Mouse (Mus musculus): ENCODE data around the gene Abca7. TPM values are rescaled to one million over a fixed set of nuclear protein-coding genes. Genes with fewer than 3 reads are reported as not detected.

Abca7 gene
- polyA plus RNA-seq, 1 experiment from 2014 or later: 5.4 TPM

GRCm38 (mm10) chr10:79987771-79988505, 8.4 kb upstream of the Abca7 start:
- Histone ChIP-seq H3K27me3 (peaks cover 39% of the 10 kb centered on the region), H3K27ac (replicated peaks) (no peak overlapping the region), H3K9ac (peak overlapping the region; percentile 47), H3K4me2 (peak overlapping the region; percentile 75), H3K4me1 (replicated peaks) (peaks cover 36% of the 10 kb centered on the region), H3K36me3 (no peaks in the 10 kb centered on the region), H3K4me3 (peak overlapping the region; percentile 47), H3K9me3 (no peaks in the 10 kb centered on the region)
- 10% methylated on average over 27 of the region's 27 CpGs for WGBS
- ATAC-seq (ENCODE audit: low FRiP score, low read depth): no peak

GRCm38 (mm10) chr10:79988506-79989271, 7.6 kb upstream of the Abca7 start, which contains the start of gene Cnn2:
Gene Cnn2 (plus strand): TSS chr10:79988584.
- Histone ChIP-seq H3K4me1 (replicated peaks) (peaks cover 30% of the 10 kb centered on the region), H3K9ac (peak within 1 kb of the TSS; percentile 47), H3K4me3 (peak within 1 kb of the TSS; percentile 47), H3K4me2 (peak within 1 kb of the TSS; percentile 75), H3K36me3 (no peaks in the 10 kb centered on the region), H3K9me3 (no peaks in the 10 kb centered on the region), H3K27ac (replicated peaks) (no peak within 1 kb of the TSS), H3K27me3 (peaks cover 39% of the 10 kb centered on the region)
- ATAC-seq (ENCODE audit: low FRiP score, low read depth): no peak
- WGBS: under 1% methylated on average over 51 of the region's 59 CpGs

DNA sequence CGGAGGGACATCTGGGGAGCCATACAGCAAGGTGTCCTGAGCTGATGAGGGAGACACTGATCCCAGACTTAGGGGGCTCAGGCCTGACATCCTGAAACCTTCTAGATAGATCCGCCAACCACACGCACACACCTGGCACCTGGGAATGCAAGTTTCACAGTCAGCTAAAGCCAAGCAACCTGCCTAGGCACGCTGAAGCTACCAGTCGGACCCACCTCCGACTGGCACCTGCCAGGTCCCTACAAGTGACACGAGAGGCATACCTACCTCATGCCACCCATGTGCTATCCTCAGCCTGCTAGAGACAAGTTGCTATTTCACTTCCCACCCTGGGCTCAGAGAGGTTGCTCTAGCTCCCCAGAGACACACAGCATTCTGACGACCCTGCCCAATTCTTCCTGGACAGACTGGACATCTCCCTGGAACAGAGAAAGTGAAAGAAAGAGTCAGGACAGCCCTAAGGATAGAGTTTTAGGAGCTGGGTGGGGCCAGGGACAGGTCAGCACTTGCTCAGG, 7.0 kb upstream of the Abca7 start:
- H3K27me3 ChIP-seq: peaks cover 39% of the 10 kb centered on the region
- 33% methylated on average over 8 of the region's 8 CpGs for WGBS
- no peak for ATAC-seq (ENCODE audit: low FRiP score, low read depth)

GRCm38 (mm10) chr10:79989870-79990269, 6.4 kb upstream of the Abca7 start:
- H3K4me3 ChIP-seq: no peak overlapping the region
- 11% methylated on average over 15 of the region's 15 CpGs for WGBS
- peaks cover 39% of the 10 kb centered on the region for H3K27me3 ChIP-seq
- H3K36me3 ChIP-seq: no peaks in the 10 kb centered on the region
- H3K4me1 ChIP-seq (replicated peaks): peaks cover 30% of the 10 kb centered on the region
- no peak overlapping the region for H3K27ac ChIP-seq (replicated peaks)
- H3K9ac ChIP-seq: no peak overlapping the region
- H3K9me3 ChIP-seq: no peaks in the 10 kb centered on the region
- H3K4me2 ChIP-seq: peak overlapping the region; percentile 75
- ATAC-seq (ENCODE audit: low FRiP score, low read depth): no peak

More for the DNA sequence above, 7.0 kb upstream of the Abca7 start:
- H3K9me3 ChIP-seq: no peaks in the 10 kb centered on the region
- peaks cover 30% of the 10 kb centered on the region for H3K4me1 ChIP-seq (replicated peaks)
- no peaks in the 10 kb centered on the region for H3K36me3 ChIP-seq
- peak overlapping the region; percentile 47 for H3K4me3 ChIP-seq
- 0 out of 2 replicates have a peak overlapping the region, but pooled peaks have one; percentile 47 for H3K9ac ChIP-seq
- peak overlapping the region; percentile 75 for H3K4me2 ChIP-seq
- H3K27ac ChIP-seq (replicated peaks): no peak overlapping the region

DNA sequence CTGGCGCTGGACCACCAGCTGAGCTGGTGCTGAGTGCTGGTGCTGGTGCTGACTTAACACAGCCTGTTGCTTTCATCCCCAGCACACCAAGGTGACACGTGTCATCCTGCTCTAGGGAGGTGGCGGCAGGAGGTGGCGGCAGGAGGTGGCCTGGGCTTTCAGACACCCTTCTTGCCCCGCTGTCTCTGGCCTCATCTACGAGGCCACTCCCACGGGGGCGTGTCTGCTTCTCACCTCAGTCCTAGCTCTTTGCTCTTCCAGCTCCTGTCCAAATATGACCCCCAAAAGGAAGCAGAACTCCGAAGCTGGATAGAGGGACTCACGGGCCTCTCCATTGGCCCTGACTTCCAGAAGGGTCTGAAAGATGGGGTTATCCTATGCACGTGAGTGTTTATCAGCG, 5.2 kb upstream of the Abca7 start:
- H3K27ac ChIP-seq (replicated peaks): no peak overlapping the region
- no peaks in the 10 kb centered on the region for H3K9me3 ChIP-seq
- H3K4me2 ChIP-seq: no peak overlapping the region
- no peak overlapping the region for H3K4me3 ChIP-seq
- H3K36me3 ChIP-seq: no peaks in the 10 kb centered on the region
- 58% methylated on average over 12 of the region's 12 CpGs for WGBS
- no peak for ATAC-seq (ENCODE audit: low FRiP score, low read depth)
- H3K4me1 ChIP-seq (replicated peaks): peaks cover 31% of the 10 kb centered on the region
- H3K9ac ChIP-seq: no peak overlapping the region
- peaks cover 39% of the 10 kb centered on the region for H3K27me3 ChIP-seq

DNA sequence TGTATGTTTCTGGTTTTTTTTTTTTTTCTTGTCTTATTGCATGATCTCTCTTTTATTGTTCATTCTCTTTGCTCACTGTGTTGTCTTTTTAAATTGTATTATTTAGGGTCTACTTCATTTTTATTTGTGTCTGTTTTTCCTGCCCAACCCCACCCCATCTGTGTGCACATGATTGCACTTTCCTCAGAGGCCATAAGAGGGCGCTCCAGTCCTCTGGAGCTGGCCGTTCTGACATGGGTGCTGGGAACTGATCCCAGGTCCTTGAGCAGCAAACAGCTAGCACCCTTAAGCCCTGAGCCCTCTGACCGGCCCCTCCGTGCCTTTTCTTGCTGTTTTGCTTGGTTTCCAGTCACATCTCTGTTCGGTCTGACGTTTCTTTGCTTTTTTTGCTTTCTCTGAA, 4.7 kb upstream of the Abca7 start:
- Histone ChIP-seq H3K27ac (replicated peaks) (no peak overlapping the region), H3K36me3 (no peaks in the 10 kb centered on the region), H3K4me2 (no peak overlapping the region), H3K9me3 (no peaks in the 10 kb centered on the region), H3K27me3 (peaks cover 39% of the 10 kb centered on the region), H3K9ac (no peak overlapping the region), H3K4me1 (replicated peaks) (peaks cover 30% of the 10 kb centered on the region), H3K4me3 (no peak overlapping the region)
- 84% methylated on average over 6 of the region's 6 CpGs for whole genome bisulfite sequencing
- no peak for ATAC-seq (ENCODE audit: low FRiP score, low read depth)

GRCm38 (mm10) chr10:79994397-79995115, 1.7 kb upstream of the Abca7 start:
- no peak overlapping the region for H3K27ac ChIP-seq (replicated peaks)

DNA sequence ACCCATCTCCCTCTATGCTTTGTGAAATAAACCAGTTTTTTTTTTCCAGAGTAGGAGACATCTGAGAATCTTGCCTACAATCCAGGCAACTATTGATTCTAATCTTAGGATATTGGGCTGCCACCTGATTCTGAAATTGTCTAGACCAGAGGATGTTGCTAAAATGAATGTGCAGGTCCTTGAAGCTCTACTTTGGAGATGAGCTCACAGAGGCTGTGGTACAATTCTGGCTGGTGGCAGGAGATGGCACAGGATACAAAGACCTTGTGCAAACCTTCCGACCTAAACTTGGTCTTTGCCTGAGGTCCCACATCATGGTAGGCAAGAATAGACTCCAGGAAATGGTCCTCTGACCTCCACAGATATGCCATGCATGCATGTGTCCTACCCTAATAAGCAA, 658 bp upstream of the Abca7 start:
- 0 out of 2 replicates have a peak overlapping the region, but pooled peaks have one; percentile 30 for H3K27ac ChIP-seq (replicated peaks)
- H3K9me3 ChIP-seq: no peaks in the 10 kb centered on the region
- H3K36me3 ChIP-seq: no peaks in the 10 kb centered on the region
- H3K27me3 ChIP-seq: peaks cover 8% of the 10 kb centered on the region
- peaks cover 29% of the 10 kb centered on the region for H3K4me1 ChIP-seq (replicated peaks)
- H3K9ac ChIP-seq: no peak overlapping the region
- ATAC-seq (ENCODE audit: low FRiP score, low read depth): 0 out of 2 replicates have a peak, but pooled peaks have one; percentile 0
- H3K4me2 ChIP-seq: peak overlapping the region; percentile 81
- 81% methylated on average over 1 of the region's 1 CpGs for WGBS
- no peak overlapping the region for H3K4me3 ChIP-seq

More at GRCm38 (mm10) chr10:79994397-79995115, 1.7 kb upstream of the Abca7 start:
- no peaks in the 10 kb centered on the region for H3K9me3 ChIP-seq
- 77% methylated on average over 16 of the region's 16 CpGs for WGBS
- H3K27me3 ChIP-seq: peaks cover 15% of the 10 kb centered on the region
- no peak overlapping the region for H3K4me3 ChIP-seq
- no peak overlapping the region for H3K9ac ChIP-seq
- H3K36me3 ChIP-seq: no peaks in the 10 kb centered on the region
- no peak overlapping the region for H3K4me2 ChIP-seq
- no peak for ATAC-seq (ENCODE audit: low FRiP score, low read depth)
- H3K4me1 ChIP-seq (replicated peaks): peaks cover 29% of the 10 kb centered on the region

DNA sequence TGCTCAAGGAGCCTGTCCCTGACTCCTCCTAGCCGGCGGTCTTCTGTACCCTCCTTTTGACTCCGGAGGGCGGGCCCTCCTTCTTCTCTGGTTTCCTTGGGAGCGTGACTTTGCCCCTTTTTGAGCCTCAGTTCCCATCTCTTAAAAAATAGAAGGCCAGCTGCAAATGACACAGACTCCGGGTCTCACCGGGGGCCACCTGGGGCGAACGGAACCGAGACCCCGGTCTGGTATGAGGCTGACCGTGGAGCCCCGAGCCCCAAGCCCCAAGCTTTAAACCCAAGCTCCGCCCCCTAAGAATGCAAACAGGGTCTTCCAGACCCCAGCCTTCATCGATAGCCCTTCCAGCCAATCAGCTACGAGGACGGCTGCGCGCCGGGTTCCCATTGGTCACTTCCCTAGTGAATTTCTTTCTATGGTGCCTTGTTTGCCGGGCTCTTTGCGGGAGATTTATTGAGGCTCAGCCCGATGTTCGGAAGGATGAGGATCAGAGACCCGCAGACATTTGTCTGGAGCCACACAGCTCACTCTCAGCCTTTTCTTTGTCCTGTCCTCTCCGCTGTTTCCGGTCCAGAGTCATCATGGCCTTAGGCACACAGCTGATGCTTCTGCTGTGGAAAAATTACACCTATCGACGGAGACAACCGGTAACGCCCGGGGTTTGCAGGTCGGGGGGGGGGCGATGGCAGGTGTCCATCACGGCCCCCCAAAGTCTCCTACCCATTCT, 903 bp downstream of the Abca7 start:
- Histone ChIP-seq H3K4me2 (peak overlapping the region; percentile 81), H3K27ac (replicated peaks) (peak overlapping the region; percentile 69), H3K36me3 (no peaks in the 10 kb centered on the region), H3K27me3 (peaks cover 11% of the 10 kb centered on the region), H3K9ac (peak overlapping the region; percentile 46), H3K9me3 (no peaks in the 10 kb centered on the region), H3K4me1 (replicated peaks) (peaks cover 29% of the 10 kb centered on the region), H3K4me3 (peak overlapping the region; percentile 54)
- peak; percentile 74 for ATAC-seq (ENCODE audit: low FRiP score, low read depth)
- WGBS: 1% methylated on average over 35 of the region's 35 CpGs

DNA sequence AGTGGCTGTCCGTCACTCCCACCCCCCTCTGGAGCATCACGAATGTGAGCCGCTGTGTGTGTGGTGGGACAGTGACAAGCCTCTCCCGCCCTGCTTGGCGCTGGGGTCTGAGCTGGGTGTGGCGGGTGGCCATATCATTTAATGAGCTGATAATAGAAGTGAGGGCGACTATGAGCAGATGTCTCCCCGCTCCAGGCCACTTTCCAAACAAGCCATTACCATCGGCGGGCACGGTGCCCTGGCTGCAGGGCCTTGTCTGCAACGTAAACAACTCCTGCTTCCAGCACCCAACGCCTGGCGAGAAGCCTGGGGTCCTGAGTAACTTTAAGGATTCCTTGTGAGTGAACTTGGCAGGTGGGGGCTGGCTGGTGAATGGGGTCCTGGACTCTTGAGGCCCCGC, 1.5 kb downstream of the Abca7 start:
- ATAC-seq (ENCODE audit: low FRiP score, low read depth): peak; percentile 16; the same call in 1 of the 2 replicates

GRCm38 (mm10) chr10:80001945-80002344, 5.7 kb downstream of the Abca7 start:
- WGBS: 79% methylated on average over 9 of the region's 9 CpGs
- H3K4me2 ChIP-seq: no peak overlapping the region
- no peaks in the 10 kb centered on the region for H3K9me3 ChIP-seq
- no peak overlapping the region for H3K4me3 ChIP-seq
- no peak for ATAC-seq (ENCODE audit: low FRiP score, low read depth)
- no peaks in the 10 kb centered on the region for H3K36me3 ChIP-seq
- H3K27ac ChIP-seq (replicated peaks): no peak overlapping the region
- H3K9ac ChIP-seq: no peak overlapping the region
- peaks cover 17% of the 10 kb centered on the region for H3K4me1 ChIP-seq (replicated peaks)
- peaks cover 15% of the 10 kb centered on the region for H3K27me3 ChIP-seq

More for the DNA sequence above, 1.5 kb downstream of the Abca7 start:
- Histone ChIP-seq H3K4me3 (peak overlapping the region; percentile 54), H3K4me2 (peak overlapping the region; percentile 81), H3K4me1 (replicated peaks) (peaks cover 29% of the 10 kb centered on the region), H3K27ac (replicated peaks) (peak overlapping the region; percentile 69), H3K9me3 (no peaks in the 10 kb centered on the region), H3K27me3 (peaks cover 14% of the 10 kb centered on the region), H3K36me3 (no peaks in the 10 kb centered on the region), H3K9ac (peak overlapping the region; percentile 40)
- 9% methylated on average over 15 of the region's 15 CpGs for WGBS

Data from hindbrain, embryonic 15.5 days (tissue).